Mouse (Mus musculus): ENCODE measurements at regions not wholly inside any gene's neighbourhood (a gene's known extent, or its start where the extent isn't known, plus 50 kb on each side); places are given as distances from the start of the nearest gene placed in this dataset.

DNA sequence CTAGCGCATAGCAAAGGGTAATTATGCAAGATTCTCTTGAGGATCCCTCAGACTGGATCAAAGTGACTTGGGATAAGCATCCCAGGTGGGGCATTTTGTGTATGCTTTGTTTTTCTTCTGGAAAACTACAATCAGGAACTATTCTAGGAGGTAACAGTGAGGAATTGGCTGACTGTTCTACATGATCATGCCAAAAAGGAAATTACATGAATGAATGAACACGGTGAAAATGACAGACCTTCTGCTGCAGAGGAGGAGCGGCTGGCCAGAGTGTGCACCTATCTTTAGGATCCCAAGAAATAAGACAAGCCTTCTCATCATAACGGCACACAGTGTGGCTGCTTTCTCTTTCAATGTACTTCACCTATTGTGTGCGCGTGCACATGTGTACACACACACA is 317.5 kb upstream of the Sash1 start:
- no peak for TF ChIP-seq CTCF (IDR thresholded peaks at IDR 0.05; ENCODE audit: low read depth, low read length)
- no peak for TF ChIP-seq POLR2A (IDR thresholded peaks at IDR 0.05; ENCODE audit: insufficient read depth, low read length)
- no peak for TF ChIP-seq EP300 (IDR thresholded peaks at IDR 0.05; ENCODE audit: insufficient read depth, low read depth, low read length)

Measured in ES-Bruce4 (cell line).